Mouse (Mus musculus): Measurements from ENCODE around the gene Il4i1. TPM values are rescaled to one million over a fixed set of nuclear protein-coding genes. Genes with fewer than 3 reads are reported as not detected.

Il4i1 gene
- polyA plus RNA-seq, 1 experiment, result not detected

DNA sequence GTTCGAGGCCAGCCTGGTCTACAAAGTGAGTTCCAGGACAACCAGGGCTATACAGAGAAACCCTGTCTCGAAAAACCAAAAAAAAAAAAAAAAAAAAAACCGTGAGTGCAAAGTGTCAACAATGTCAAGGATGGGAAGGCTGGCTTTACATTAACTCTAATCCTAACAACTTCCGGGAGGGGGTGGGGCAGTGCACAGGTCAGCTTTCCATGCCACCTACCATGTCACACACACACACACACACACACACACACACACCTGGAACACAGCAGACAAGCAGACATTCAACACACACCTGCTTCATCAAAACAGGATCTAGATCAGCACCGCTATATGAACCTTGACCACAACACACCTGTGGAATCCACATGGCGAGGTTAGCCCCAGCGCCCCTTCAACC, 74.0 kb downstream of the Il4i1 start:
- Histone ChIP-seq H3K4me3 (ENCODE audit: insufficient read depth, low read depth, low read length) (no peak overlapping the region), H3K27ac (ENCODE audit: insufficient read depth, low read depth, low read length) (no peak overlapping the region), H3K4me1 (ENCODE audit: control insufficient read depth, insufficient read depth, low read length) (peaks cover 42% of the 10 kb centered on the region)
- TF ChIP-seq CTCF (IDR thresholded peaks at IDR 0.05; ENCODE audit: insufficient read depth, low read depth, low read length) (no peak), POLR2A (IDR thresholded peaks at IDR 0.05; ENCODE audit: insufficient read depth, low read depth, low read length) (no peak)
- 84% methylated on average over 7 of the region's 7 CpGs for WGBS

Other genes with a start within 250 kb of the Il4i1 start
- not detected in 2 replicates for gene Napsa, start 244.0 kb upstream of the Il4i1 start, polyA plus RNA-seq (2012; ENCODE audit: insufficient read depth, insufficient read length, low replicate concordance, missing spikeins)
- not detected in 2 replicates for gene Kcnc3, start 225.7 kb upstream of the Il4i1 start, polyA plus RNA-seq (2012; ENCODE audit: insufficient read depth, insufficient read length, low replicate concordance, missing spikeins)
- gene Myh14, start 145.5 kb upstream of the Il4i1 start, polyA plus RNA-seq (2012; ENCODE audit: insufficient read depth, insufficient read length, low replicate concordance, missing spikeins), result not detected in 2 replicates
- gene Izumo2, start 107.6 kb upstream of the Il4i1 start, polyA plus RNA-seq (2012; ENCODE audit: insufficient read depth, insufficient read length, low replicate concordance, missing spikeins), result not detected in 2 replicates
- not detected in 2 replicates for gene Vrk3, start 68.0 kb upstream of the Il4i1 start, polyA plus RNA-seq (2012; ENCODE audit: insufficient read depth, insufficient read length, low replicate concordance, missing spikeins)
- gene Zfp473, start 65.3 kb upstream of the Il4i1 start, polyA plus RNA-seq (2012; ENCODE audit: insufficient read depth, insufficient read length, low replicate concordance, missing spikeins), result not detected in 2 replicates
- not detected in 2 replicates for gene Nup62, start 299 bp upstream of the Il4i1 start, polyA plus RNA-seq (2012; ENCODE audit: insufficient read depth, insufficient read length, low replicate concordance, missing spikeins)
- not detected in 2 replicates for gene Atf5, start 271 bp downstream of the Il4i1 start, polyA plus RNA-seq (2012; ENCODE audit: insufficient read depth, insufficient read length, low replicate concordance, missing spikeins)
- not detected in 2 replicates for gene Akt1s1, start 32.6 kb downstream of the Il4i1 start, polyA plus RNA-seq (2012; ENCODE audit: insufficient read depth, insufficient read length, low replicate concordance, missing spikeins)
- not detected in 2 replicates for gene Tbc1d17, start 32.7 kb downstream of the Il4i1 start, polyA plus RNA-seq (2012; ENCODE audit: insufficient read depth, insufficient read length, low replicate concordance, missing spikeins)
- gene Pnkp, start 40.8 kb downstream of the Il4i1 start, polyA plus RNA-seq (2012; ENCODE audit: insufficient read depth, insufficient read length, low replicate concordance, missing spikeins), result not detected in 2 replicates
- gene Ptov1, start 53.4 kb downstream of the Il4i1 start, polyA plus RNA-seq (2012; ENCODE audit: insufficient read depth, insufficient read length, low replicate concordance, missing spikeins), result not detected in 2 replicates
- gene Med25, start 76.3 kb downstream of the Il4i1 start, polyA plus RNA-seq (2012; ENCODE audit: insufficient read depth, insufficient read length, low replicate concordance, missing spikeins), result not detected in 2 replicates
- not detected in 2 replicates for gene Fuz, start 79.7 kb downstream of the Il4i1 start, polyA plus RNA-seq (2012; ENCODE audit: insufficient read depth, insufficient read length, low replicate concordance, missing spikeins)
- not detected in 2 replicates for gene Ap2a1, start 113.1 kb downstream of the Il4i1 start, polyA plus RNA-seq (2012; ENCODE audit: insufficient read depth, insufficient read length, low replicate concordance, missing spikeins)
- gene Tsks, start 126.8 kb downstream of the Il4i1 start, polyA plus RNA-seq (2012; ENCODE audit: insufficient read depth, insufficient read length, low replicate concordance, missing spikeins), result not detected in 2 replicates
- gene Cpt1c, start 158.5 kb downstream of the Il4i1 start, polyA plus RNA-seq (2012; ENCODE audit: insufficient read depth, insufficient read length, low replicate concordance, missing spikeins), result not detected in 2 replicates
- gene Prmt1, start 170.2 kb downstream of the Il4i1 start, polyA plus RNA-seq (2012; ENCODE audit: insufficient read depth, insufficient read length, low replicate concordance, missing spikeins), result not detected in 2 replicates
- gene Irf3, start 181.3 kb downstream of the Il4i1 start, polyA plus RNA-seq (2012; ENCODE audit: insufficient read depth, insufficient read length, low replicate concordance, missing spikeins), result not detected in 2 replicates
- gene Bcl2l12, start 182.3 kb downstream of the Il4i1 start, polyA plus RNA-seq (2012; ENCODE audit: insufficient read depth, insufficient read length, low replicate concordance, missing spikeins), result not detected in 2 replicates
- gene Scaf1, start 200.0 kb downstream of the Il4i1 start, polyA plus RNA-seq (2012; ENCODE audit: insufficient read depth, insufficient read length, low replicate concordance, missing spikeins), result not detected in 2 replicates
- not detected in 2 replicates for gene Rras, start 201.6 kb downstream of the Il4i1 start, polyA plus RNA-seq (2012; ENCODE audit: insufficient read depth, insufficient read length, low replicate concordance, missing spikeins)
- gene Prr12, start 236.5 kb downstream of the Il4i1 start, polyA plus RNA-seq (2012; ENCODE audit: insufficient read depth, insufficient read length, low replicate concordance, missing spikeins), result not detected in 2 replicates
- not detected in 2 replicates for gene Nosip, start 246.0 kb downstream of the Il4i1 start, polyA plus RNA-seq (2012; ENCODE audit: insufficient read depth, insufficient read length, low replicate concordance, missing spikeins)
- not detected in 2 replicates for gene Prrg2, start 246.3 kb downstream of the Il4i1 start, polyA plus RNA-seq (2012; ENCODE audit: insufficient read depth, insufficient read length, low replicate concordance, missing spikeins)

All from olfactory bulb, adult 2 months (tissue).